ENCODE assay signal across 16 mouse cellular contexts in genomic region chr10:75187366-75188056, GRCm38 (mm10). TPM values are rescaled to one million over a fixed set of nuclear protein-coding genes. Genes with fewer than 3 reads are reported as not detected.
DNase-seq lines count a peak whose midpoint lies in the region; ATAC-seq and TF ChIP-seq lines count a peak whose summit lies in the region.
"Had no signal": no experiment of that assay in that cellular context is flagged by ENCODE, and none has a peak within 500 bp of the region (broad histone marks: within the 10 kb centered on the region; RNA-seq: fewer than 3 reads in every experiment).

No protein-coding gene starts in this region.

- H3K9ac ChIP-seq in intestine, embryonic 16.5 days (ENCODE audit: low read depth, low read length) = no peak overlapping the region
- H3K9ac ChIP-seq in intestine, postnatal 0 days (ENCODE audit: low read depth, low read length) = no peak overlapping the region
- H3K9ac ChIP-seq in lung, embryonic 14.5 days = no peak overlapping the region

- H3K36me3 ChIP-seq in intestine, embryonic 16.5 days (ENCODE audit: control insufficient read depth, insufficient read depth, low read length) = peaks cover 7% of the 10 kb centered on the region; the same call in 1 of the 2 replicates
- peaks cover 20% of the 10 kb centered on the region; the same call in 1 of the 2 replicates for H3K36me3 ChIP-seq in intestine, postnatal 0 days (ENCODE audit: control insufficient read depth, insufficient read depth)
- peaks cover 17% of the 10 kb centered on the region; the same call in 1 of the 2 replicates for H3K36me3 ChIP-seq in lung, embryonic 14.5 days (ENCODE audit: insufficient read depth)

- 67% methylated on average over 8 of the region's 8 CpGs for WGBS in intestine, embryonic 16.5 days
- 61% methylated on average over 8 of the region's 8 CpGs for WGBS in intestine, postnatal 0 days
- 32% methylated on average over 8 of the region's 8 CpGs for WGBS in lung, embryonic 14.5 days

- peak; percentile 29; the same call in 1 of the 2 replicates for ATAC-seq in intestine, embryonic 16.5 days
- ATAC-seq in intestine, postnatal 0 days = no peak
- peak; percentile 87 for ATAC-seq in lung, embryonic 14.5 days (ENCODE audit: insufficient read depth)
- peak; percentile 47 for ATAC-seq in megakaryocyte, adult 5-6 weeks (ENCODE audit: poor library complexity, severe bottlenecking)
- ATAC-seq: Patski had no signal

- no peak overlapping the region for H3K4me3 ChIP-seq in intestine, embryonic 16.5 days (ENCODE audit: low read length)
- no peak overlapping the region for H3K4me3 ChIP-seq in intestine, postnatal 0 days (ENCODE audit: low read depth, low read length)
- H3K4me3 ChIP-seq in lung, embryonic 14.5 days (ENCODE audit: low read depth, low read length) = no peak overlapping the region
- H3K4me3 ChIP-seq: forebrain, embryonic 10.5 days; layer of hippocampus, adult 2 months; midbrain, embryonic 10.5 days had no signal

- H3K4me2 ChIP-seq in intestine, embryonic 16.5 days (ENCODE audit: low read depth, low read length) = no peak overlapping the region
- H3K4me2 ChIP-seq in intestine, postnatal 0 days (replicated peaks; ENCODE audit: low read depth) = no peak overlapping the region
- H3K4me2 ChIP-seq in lung, embryonic 14.5 days = no peak overlapping the region

- peak; percentile 34 for DNase-seq in MEL-GATA-1-ER (ENCODE audit: extremely low read depth, low read depth)
- DNase-seq in lung, embryonic 14.5 days = peak; percentile 93
- DNase-seq in spleen, postnatal 10 days (ENCODE audit: low spot score in 2 of 2) = no peak
- no peak for DNase-seq in embryo, embryonic 11 days
- DNase-seq: gastrocnemius, postnatal 36 days; heart, postnatal 14 days; spleen, adult 18-20 months; thymus, postnatal 36 days had no signal

- H3K4me1 ChIP-seq in intestine, embryonic 16.5 days (ENCODE audit: control insufficient read depth, insufficient read depth, low read length) = peaks cover 7% of the 10 kb centered on the region; the same call in 1 of the 2 replicates
- H3K4me1 ChIP-seq in intestine, postnatal 0 days (replicated peaks; ENCODE audit: control insufficient read depth, insufficient read depth, low read length) = no peaks in the 10 kb centered on the region; the same call in 1 of the 2 replicates
- peaks cover 18% of the 10 kb centered on the region for H3K4me1 ChIP-seq in lung, embryonic 14.5 days (ENCODE audit: insufficient read depth)
- H3K4me1 ChIP-seq: forebrain, embryonic 10.5 days; midbrain, embryonic 10.5 days had no signal

- no peaks in the 10 kb centered on the region for H3K9me3 ChIP-seq in intestine, embryonic 16.5 days (ENCODE audit: control insufficient read depth, low read length)
- H3K9me3 ChIP-seq in intestine, postnatal 0 days (ENCODE audit: control insufficient read depth) = no peaks in the 10 kb centered on the region
- no peaks in the 10 kb centered on the region for H3K9me3 ChIP-seq in lung, embryonic 14.5 days (ENCODE audit: low read depth, low read length)
- H3K9me3 ChIP-seq: forebrain, embryonic 10.5 days; midbrain, embryonic 10.5 days had no signal

- H3K27ac ChIP-seq in intestine, embryonic 16.5 days (ENCODE audit: low read length) = no peak overlapping the region
- H3K27ac ChIP-seq in intestine, postnatal 0 days (ENCODE audit: low read depth, low read length) = no peak overlapping the region
- H3K27ac ChIP-seq in lung, embryonic 14.5 days (ENCODE audit: low read depth) = peak overlapping the region; percentile 39
- H3K27ac ChIP-seq: forebrain, embryonic 10.5 days; layer of hippocampus, adult 2 months; midbrain, embryonic 10.5 days had no signal

- TF ChIP-seq CTCF in intestine, postnatal 0 days (IDR thresholded peaks at IDR 0.05; ENCODE audit: low read depth) = no peak
- TF ChIP-seq CTCF in lung, embryonic 14.5 days (IDR thresholded peaks at IDR 0.05; ENCODE audit: low read depth) = no peak

- no peaks in the 10 kb centered on the region for H3K27me3 ChIP-seq in intestine, embryonic 16.5 days (replicated peaks; ENCODE audit: control insufficient read depth, insufficient read depth, low read length)
- no peaks in the 10 kb centered on the region for H3K27me3 ChIP-seq in intestine, postnatal 0 days (replicated peaks; ENCODE audit: control insufficient read depth, insufficient read depth, low read length)
- H3K27me3 ChIP-seq in lung, embryonic 14.5 days (ENCODE audit: insufficient read depth, low read length) = no peaks in the 10 kb centered on the region
- H3K27me3 ChIP-seq: CH12.LX, Patski had no signal

RNA-seq across cellular contexts. Expression of gene Specc1l, which starts 24.4 kb away (rescaled TPM):
- 22.1 and 23.1 TPM in 2 replicates for polyA plus RNA-seq in intestine, embryonic 16.5 days (2015; fragmentation: Nextera tagmentation; extraction: Ambion mirVana)
- 13.0 and 14.2 TPM in 2 replicates for polyA plus RNA-seq in intestine, postnatal 0 days (2015; fragmentation: Nextera tagmentation; extraction: Ambion mirVana)
- polyA plus RNA-seq in lung, embryonic 14.5 days (2014; fragmentation: Nextera tagmentation; extraction: Ambion mirVana) = 32.6 and 34.6 TPM in 2 replicates
- 22.4 and 29.4 TPM in 2 replicates for total RNA-seq in megakaryocyte, adult 5-6 weeks (2015)
- 26.1 and 29.3 TPM in 2 replicates for total RNA-seq in megakaryocyte, adult 5-6 weeks (2017)

Comparison
In these comparisons a context has a peak if more than half of its experiments do, and no peak if none do; other contexts are left out.
1. DNase-seq: peak in MEL-GATA-1-ER (single experiment) and lung, embryonic 14.5 days (single experiment); none in spleen, postnatal 10 days (0 of 2) and embryo, embryonic 11 days (single experiment).